Mouse (Mus musculus) liver, postnatal 0 days (tissue): Measurements from ENCODE around the gene Rpap2.

Experiments used
- CTCF ChIP-seq: sonication (generic); IDR thresholded peaks from 2 replicates; pipeline ENCODE4 v1.5.1; 2016; ENCODE audit warnings: antibody characterized with exemption, low read depth
- EP300 ChIP-seq: IDR thresholded peaks from 2 replicates; pipeline ENCODE4 v1.6.1; 2016; ENCODE audit warnings: antibody characterized with exemption, low read depth, mild to moderate bottlenecking

- TF ChIP-seq CTCF (no peak), EP300 (no peak)
Observed at GRCm38 (mm10) chr5:107621327-107621726, 24.2 kb downstream of the Rpap2 start.
